Mouse (Mus musculus) spleen, adult 2 months (tissue): ENCODE data around the gene Unc5c.

ENCODE experiments used
- CTCF ChIP-seq: fragments of 200-500 bp; IDR thresholded peaks from 2 replicates; pipeline ENCODE4 v1.5.1; 2011; ENCODE audit warnings: mild to moderate bottlenecking, inconsistent platforms; ENCODE audit not compliant: insufficient read depth, insufficient read length, insufficient replicate concordance; ENCODE audit errors: extremely low read depth
- POLR2A ChIP-seq: fragments of 200-500 bp; IDR thresholded peaks from 2 replicates; pipeline ENCODE4 v1.6.1; 2011; ENCODE audit warnings: low read depth, low read length, inconsistent platforms

- no peak for TF ChIP-seq POLR2A
- TF ChIP-seq CTCF, result no peak
These were observed 71.8 kb downstream of the Unc5c start for GRCm38 (mm10) chr3:141536857-141537256.
